Mouse (Mus musculus): ENCODE data around the gene Efcab14.

GRCm38 (mm10) chr4:115764581-115764980, 27.0 kb downstream of the Efcab14 start:
- TF ChIP-seq CTCF (IDR thresholded peaks at IDR 0.05) (no peak), EP300 (IDR thresholded peaks at IDR 0.05) (no peak)

All from lung, postnatal 0 days (tissue).